Mouse (Mus musculus) cortical plate, adult 2 months (tissue): ENCODE results near the gene Mtcl1.

ENCODE experiments used
- CTCF ChIP-seq: fragments of 200-500 bp; IDR thresholded peaks from 2 replicates; pipeline ENCODE4 v1.5.1; 2011; ENCODE audit warnings: mild to moderate bottlenecking, control low read depth, low read length; ENCODE audit not compliant: insufficient read depth; ENCODE audit errors: extremely low read depth
- POLR2A ChIP-seq: fragments of 200-500 bp; IDR thresholded peaks from 2 replicates; pipeline ENCODE4 v1.6.1; 2011; ENCODE audit warnings: mild to moderate bottlenecking, low read length, control low read depth; ENCODE audit not compliant: insufficient read depth; ENCODE audit errors: extremely low read depth

DNA sequence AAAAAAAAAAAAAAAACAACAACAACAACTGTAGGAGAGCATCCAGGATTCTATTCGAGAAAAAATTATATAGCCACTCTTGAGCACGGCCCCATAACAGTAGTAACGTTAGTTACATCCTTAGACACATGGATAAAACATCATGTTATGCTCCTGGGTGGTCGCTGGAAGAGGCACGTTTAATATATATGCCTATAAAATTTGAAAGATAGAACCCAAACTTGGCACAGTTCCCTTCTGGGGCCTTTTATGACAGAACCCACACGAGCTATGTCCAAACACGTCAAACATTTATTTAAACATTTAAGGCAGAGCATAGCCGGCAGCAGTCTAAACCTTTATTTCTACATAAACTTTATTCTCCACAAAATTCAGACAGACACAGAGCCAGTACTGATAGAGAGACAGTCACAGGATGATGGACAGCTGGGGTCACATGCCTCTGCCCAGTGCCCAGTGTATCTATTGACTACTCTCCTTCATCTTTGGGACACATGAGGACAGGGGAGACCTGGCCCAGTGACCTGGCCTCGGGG lies 40.4 kb downstream of the Mtcl1 start:
- TF ChIP-seq CTCF: no peak
- TF ChIP-seq POLR2A: no peak
